Mouse (Mus musculus): Measurements from ENCODE around the gene H1fx. TPM values are rescaled to one million over a fixed set of nuclear protein-coding genes. Genes with fewer than 3 reads are reported as not detected.

H1fx gene
- polyA plus RNA-seq, 1 experiment from 2014 or later, result 20.4 TPM

- H3K9ac ChIP-seq (replicated peaks; ENCODE audit: low read depth, low read length), result no peak overlapping the region
These were observed 39.3 kb downstream of the H1fx start for GRCm38 (mm10) chr6:87942179-87942578.

GRCm38 (mm10) chr6:87938941-87939340 lies 42.5 kb downstream of the H1fx start:
- no peak overlapping the region for H3K9ac ChIP-seq (replicated peaks; ENCODE audit: low read depth, low read length)
- ATAC-seq (ENCODE audit: low read depth), result no peak

More at GRCm38 (mm10) chr6:87942179-87942578, 39.3 kb downstream of the H1fx start:
- no peak overlapping the region for H3K27ac ChIP-seq (ENCODE audit: low read depth, low read length)
- no peaks in the 10 kb centered on the region for H3K9me3 ChIP-seq (ENCODE audit: control insufficient read depth, low read length)
- no peak for ATAC-seq (ENCODE audit: low read depth)
- no peak overlapping the region for H3K4me3 ChIP-seq (ENCODE audit: low read depth, low read length)
- H3K36me3 ChIP-seq (ENCODE audit: control insufficient read depth, insufficient read depth, low read length), result 0 out of 2 replicates have a peak, but pooled peaks cover 2% of the 10 kb centered on the region
- H3K4me2 ChIP-seq (ENCODE audit: low read depth, low read length), result no peak overlapping the region
- H3K4me1 ChIP-seq (ENCODE audit: control insufficient read depth, insufficient read depth, low read length), result no peaks in the 10 kb centered on the region
- 91% methylated on average over 7 of the region's 7 CpGs for WGBS
- H3K27me3 ChIP-seq (ENCODE audit: control insufficient read depth, insufficient read depth, low read length), result no peaks in the 10 kb centered on the region

GRCm38 (mm10) chr6:87937178-87937788 lies 44.2 kb downstream of the H1fx start:
- no peaks in the 10 kb centered on the region for H3K4me1 ChIP-seq (ENCODE audit: control insufficient read depth, insufficient read depth, low read length)
- WGBS, result 30% methylated on average over 19 of the region's 19 CpGs
- H3K27me3 ChIP-seq (ENCODE audit: control insufficient read depth, insufficient read depth, low read length), result no peaks in the 10 kb centered on the region
- 0 out of 2 replicates have a peak overlapping the region, but pooled peaks have one; percentile 22 for H3K27ac ChIP-seq (ENCODE audit: low read depth, low read length)
- H3K36me3 ChIP-seq (ENCODE audit: control insufficient read depth, insufficient read depth, low read length), result peaks cover 33% of the 10 kb centered on the region
- no peaks in the 10 kb centered on the region for H3K9me3 ChIP-seq (ENCODE audit: control insufficient read depth, low read length)
- peak; percentile 93 for ATAC-seq (ENCODE audit: low read depth)
- no peak overlapping the region for H3K9ac ChIP-seq (replicated peaks; ENCODE audit: low read depth, low read length)
- no peak overlapping the region for H3K4me3 ChIP-seq (ENCODE audit: low read depth, low read length)
- peak overlapping the region; percentile 14; the same call in 1 of the 2 replicates for H3K4me2 ChIP-seq (ENCODE audit: low read depth, low read length)

More at GRCm38 (mm10) chr6:87938941-87939340, 42.5 kb downstream of the H1fx start:
- no peak overlapping the region for H3K4me2 ChIP-seq (ENCODE audit: low read depth, low read length)
- no peaks in the 10 kb centered on the region for H3K4me1 ChIP-seq (ENCODE audit: control insufficient read depth, insufficient read depth, low read length)
- no peak overlapping the region for H3K27ac ChIP-seq (ENCODE audit: low read depth, low read length)
- H3K36me3 ChIP-seq (ENCODE audit: control insufficient read depth, insufficient read depth, low read length), result peaks cover 21% of the 10 kb centered on the region
- 79% methylated on average over 3 of the region's 3 CpGs for WGBS
- H3K4me3 ChIP-seq (ENCODE audit: low read depth, low read length), result no peak overlapping the region
- H3K27me3 ChIP-seq (ENCODE audit: control insufficient read depth, insufficient read depth, low read length), result no peaks in the 10 kb centered on the region
- H3K9me3 ChIP-seq (ENCODE audit: control insufficient read depth, low read length), result no peaks in the 10 kb centered on the region

GRCm38 (mm10) chr6:87935037-87935436 lies 46.4 kb downstream of the H1fx start:
- no peak for ATAC-seq (ENCODE audit: low read depth)
- Histone ChIP-seq H3K27me3 (ENCODE audit: control insufficient read depth, insufficient read depth, low read length) (no peaks in the 10 kb centered on the region), H3K9ac (replicated peaks; ENCODE audit: low read depth, low read length) (no peak overlapping the region), H3K4me3 (ENCODE audit: low read depth, low read length) (no peak overlapping the region), H3K9me3 (ENCODE audit: control insufficient read depth, low read length) (no peaks in the 10 kb centered on the region), H3K27ac (ENCODE audit: low read depth, low read length) (no peak overlapping the region), H3K4me2 (ENCODE audit: low read depth, low read length) (no peak overlapping the region), H3K36me3 (ENCODE audit: control insufficient read depth, insufficient read depth, low read length) (peaks cover 31% of the 10 kb centered on the region), H3K4me1 (ENCODE audit: control insufficient read depth, insufficient read depth, low read length) (no peaks in the 10 kb centered on the region)
- 94% methylated on average over 5 of the region's 5 CpGs for WGBS

Small RNAs within 50 kb of the gene (microRNA-seq; reads per million reads assigned to microRNA genes)
- gene Gm47286, result not detected

Other genes starting within 250 kb of the H1fx start
- gene Gp9, start 203.6 kb downstream of the H1fx start, polyA plus RNA-seq (2014; fragmentation: Nextera tagmentation; extraction: Ambion mirVana), result 0.32 and 0.73 TPM in 2 replicates
- 8.9 and 12.3 TPM in 2 replicates for gene Rab43, start 169.5 kb downstream of the H1fx start, polyA plus RNA-seq (2014; fragmentation: Nextera tagmentation; extraction: Ambion mirVana)
- 1.9 and 3.9 TPM in 2 replicates for gene Gm45140, start 145.8 kb downstream of the H1fx start, polyA plus RNA-seq (2014; fragmentation: Nextera tagmentation; extraction: Ambion mirVana)
- 25.1 and 27.2 TPM in 2 replicates for gene Isy1, start 142.8 kb downstream of the H1fx start, polyA plus RNA-seq (2014; fragmentation: Nextera tagmentation; extraction: Ambion mirVana)
- gene Cnbp, start 130.5 kb downstream of the H1fx start, polyA plus RNA-seq (2014; fragmentation: Nextera tagmentation; extraction: Ambion mirVana), result 529 and 532 TPM in 2 replicates
- gene Copg1, start 93.8 kb downstream of the H1fx start, polyA plus RNA-seq (2014; fragmentation: Nextera tagmentation; extraction: Ambion mirVana), result 202 and 213 TPM in 2 replicates
- 41.7 and 46.6 TPM in 2 replicates for gene Hmces, start 67.7 kb downstream of the H1fx start, polyA plus RNA-seq (2014; fragmentation: Nextera tagmentation; extraction: Ambion mirVana)
- gene Rab7, start 63.6 kb upstream of the H1fx start, polyA plus RNA-seq (2014; fragmentation: Nextera tagmentation; extraction: Ambion mirVana), result 388 and 401 TPM in 2 replicates
- gene Rpn1, start 102.8 kb upstream of the H1fx start, polyA plus RNA-seq (2014; fragmentation: Nextera tagmentation; extraction: Ambion mirVana), result 288 and 309 TPM in 2 replicates
- gene Gata2, start 212.3 kb upstream of the H1fx start, polyA plus RNA-seq (2014; fragmentation: Nextera tagmentation; extraction: Ambion mirVana), result 5.4 and 7.6 TPM in 2 replicates
- not detected in 2 replicates for gene Dnajb8, start 240.6 kb upstream of the H1fx start, polyA plus RNA-seq (2014; fragmentation: Nextera tagmentation; extraction: Ambion mirVana)